Mouse (Mus musculus) liver, embryonic 14.5 days (tissue): Measurements from ENCODE around the gene Hpdl.

Experiments
- CTCF ChIP-seq: IDR thresholded peaks from 2 replicates; pipeline ENCODE4 v1.5.1; 2016; ENCODE audit warnings: antibody characterized with exemption, low read depth, control low read depth
- EP300 ChIP-seq: IDR thresholded peaks from 2 replicates; pipeline ENCODE4 v1.6.1; 2016; ENCODE audit warnings: antibody characterized with exemption, low read depth

DNA sequence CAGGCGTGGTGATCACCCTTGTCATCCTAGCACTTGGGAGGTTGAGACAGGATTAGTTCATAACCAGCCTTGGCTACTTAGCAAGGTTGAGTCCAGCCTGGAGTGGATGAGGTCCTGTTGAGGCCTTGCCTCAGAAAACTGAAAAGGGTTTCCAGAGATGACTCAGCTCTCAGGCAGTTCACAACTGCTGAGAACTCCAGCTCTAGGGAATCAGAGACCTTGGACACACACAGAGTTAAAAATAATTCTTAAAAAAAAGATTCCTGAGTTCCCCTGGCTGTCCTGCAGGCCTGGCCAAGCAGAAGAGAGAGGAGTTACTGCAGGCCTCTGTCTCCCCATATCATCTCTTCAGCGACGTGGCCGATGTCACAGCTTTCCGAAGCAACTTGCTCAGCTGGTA, 6.2 kb downstream of the Hpdl start:
- no peak for TF ChIP-seq CTCF
- TF ChIP-seq EP300, result no peak
